Comparison of ENCODE assay signal across 12 mouse cellular contexts in the genomic region with DNA sequence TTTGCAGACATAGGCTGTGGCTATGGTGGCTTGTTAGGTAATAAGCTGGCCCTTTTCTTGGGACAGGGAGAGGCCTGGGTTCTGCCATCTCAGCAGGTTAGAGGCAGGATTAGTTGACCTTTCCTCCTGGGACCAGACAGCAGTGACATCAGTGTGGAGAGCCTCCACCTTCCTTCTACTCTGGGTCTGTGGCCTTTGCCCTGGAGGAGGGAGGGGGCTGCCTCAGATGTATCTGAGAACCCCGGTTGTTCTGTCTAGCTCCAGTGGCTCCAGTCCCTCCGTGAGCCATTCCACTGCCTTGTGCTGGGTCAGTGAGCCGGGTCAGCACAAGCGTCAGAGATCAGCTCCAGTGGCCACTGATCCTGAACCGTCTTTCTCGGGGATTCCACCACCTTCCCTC. TPM values are rescaled to one million over a fixed set of nuclear protein-coding genes. Genes with fewer than 3 reads are reported as not detected.
DNase-seq lines count a peak whose midpoint lies in the region; ATAC-seq lines count a peak whose summit lies in the region.
"Had no signal": no experiment of that assay in that cellular context is flagged by ENCODE, and none has a peak within 500 bp of the region (broad histone marks: within the 10 kb centered on the region; RNA-seq: fewer than 3 reads in every experiment).

No protein-coding gene starts in this region.

- DNase-seq in liver, embryonic 11.5 days (ENCODE audit: low spot score): no peak
- no peak for DNase-seq in liver
- no peak for DNase-seq in embryonic facial prominence, embryonic 11.5 days (ENCODE audit: low spot score)
- DNase-seq in cerebellum, postnatal 10 days: no peak
- no peak for DNase-seq in right cerebral cortex, postnatal 14 days
- DNase-seq: cerebellum, adult 2 months; lung, adult 2 months; thymus, adult 2 months had no signal

- no peak for ATAC-seq in liver, embryonic 11.5 days (replicated peaks; ENCODE audit: low FRiP score)
- no peak for ATAC-seq in embryonic facial prominence, embryonic 11.5 days (replicated peaks; ENCODE audit: insufficient number of reproducible peaks, low FRiP score, low TSS enrichment, low read depth)
- ATAC-seq in kidney, embryonic 14.5 days (ENCODE audit: low FRiP score, low TSS enrichment): no peak; the same call in 1 of the 2 replicates
- ATAC-seq in limb, embryonic 15.5 days (ENCODE audit: insufficient number of reproducible peaks, low FRiP score, low TSS enrichment, low read depth): no peak

- no peak overlapping the region for H3K4me3 ChIP-seq in liver, embryonic 11.5 days (ENCODE audit: low read depth, low read length)
- H3K4me3 ChIP-seq in embryonic facial prominence, embryonic 11.5 days (ENCODE audit: low read depth, low read length): no peak overlapping the region
- peak overlapping the region; percentile 85; the same call in 1 of the 2 replicates for H3K4me3 ChIP-seq in kidney, embryonic 14.5 days (ENCODE audit: low read length)
- H3K4me3 ChIP-seq in limb, embryonic 15.5 days: 0 out of 2 replicates have a peak overlapping the region, but pooled peaks have one; percentile 92

- peaks cover 7% of the 10 kb centered on the region for H3K4me1 ChIP-seq in liver, embryonic 11.5 days (replicated peaks; ENCODE audit: control insufficient read depth, insufficient read depth, low read length)
- H3K4me1 ChIP-seq in embryonic facial prominence, embryonic 11.5 days (ENCODE audit: control insufficient read depth, insufficient read depth, low read length): no peaks in the 10 kb centered on the region
- peaks cover 11% of the 10 kb centered on the region for H3K4me1 ChIP-seq in kidney, embryonic 14.5 days (ENCODE audit: control insufficient read depth, insufficient read depth, low read length)
- H3K4me1 ChIP-seq in limb, embryonic 15.5 days: peaks cover 15% of the 10 kb centered on the region

- WGBS in liver, embryonic 11.5 days: 93% methylated on average over 6 of the region's 6 CpGs
- WGBS in embryonic facial prominence, embryonic 11.5 days: 78% methylated on average over 6 of the region's 6 CpGs
- 50% methylated on average over 6 of the region's 6 CpGs for WGBS in kidney, embryonic 14.5 days
- 87% methylated on average over 6 of the region's 6 CpGs for WGBS in limb, embryonic 15.5 days

- peaks cover 22% of the 10 kb centered on the region for H3K27me3 ChIP-seq in liver, embryonic 11.5 days (replicated peaks; ENCODE audit: control insufficient read depth, insufficient read depth, low read length)
- H3K27me3 ChIP-seq in embryonic facial prominence, embryonic 11.5 days (ENCODE audit: control insufficient read depth, insufficient read depth, low read length): peaks cover 6% of the 10 kb centered on the region
- H3K27me3 ChIP-seq in kidney, embryonic 14.5 days (ENCODE audit: control insufficient read depth, insufficient read depth, low read length): peaks cover 11% of the 10 kb centered on the region
- peaks cover 15% of the 10 kb centered on the region for H3K27me3 ChIP-seq in limb, embryonic 15.5 days

- H3K9me3 ChIP-seq in liver, embryonic 11.5 days (ENCODE audit: control insufficient read depth, low read length): no peaks in the 10 kb centered on the region
- H3K9me3 ChIP-seq in embryonic facial prominence, embryonic 11.5 days (replicated peaks; ENCODE audit: control insufficient read depth, low read length): no peaks in the 10 kb centered on the region
- no peaks in the 10 kb centered on the region for H3K9me3 ChIP-seq in kidney, embryonic 14.5 days (ENCODE audit: control insufficient read depth, low read length)
- no peaks in the 10 kb centered on the region for H3K9me3 ChIP-seq in limb, embryonic 15.5 days
- H3K9me3 ChIP-seq: heart, embryonic 15.5 days had no signal

- no peak overlapping the region for H3K27ac ChIP-seq in liver, embryonic 11.5 days (ENCODE audit: low read depth, low read length)
- H3K27ac ChIP-seq in embryonic facial prominence, embryonic 11.5 days (replicated peaks; ENCODE audit: low read depth, low read length): no peak overlapping the region
- H3K27ac ChIP-seq in kidney, embryonic 14.5 days (ENCODE audit: low read depth, low read length): peak overlapping the region; percentile 11; the same call in 1 of the 2 replicates
- H3K27ac ChIP-seq in limb, embryonic 15.5 days: no peak overlapping the region
- H3K27ac ChIP-seq: left cerebral cortex, adult 2 months had no signal

- peak overlapping the region; percentile 14 for H3K4me2 ChIP-seq in liver, embryonic 11.5 days
- peak overlapping the region; percentile 85; the same call in 1 of the 2 replicates for H3K4me2 ChIP-seq in embryonic facial prominence, embryonic 11.5 days (ENCODE audit: low read depth, low read length)
- H3K4me2 ChIP-seq in kidney, embryonic 14.5 days (replicated peaks; ENCODE audit: low read depth, low read length): peak overlapping the region; percentile 85; the same call in 1 of the 2 replicates
- H3K4me2 ChIP-seq in limb, embryonic 15.5 days: no peak overlapping the region

- H3K36me3 ChIP-seq in liver, embryonic 11.5 days (ENCODE audit: control insufficient read depth, insufficient read depth, low read length): no peaks in the 10 kb centered on the region
- peaks cover 3% of the 10 kb centered on the region for H3K36me3 ChIP-seq in embryonic facial prominence, embryonic 11.5 days (replicated peaks; ENCODE audit: control insufficient read depth, insufficient read depth, low read depth, low read length)
- H3K36me3 ChIP-seq in kidney, embryonic 14.5 days (ENCODE audit: control insufficient read depth, insufficient read depth, low read length): peaks cover 16% of the 10 kb centered on the region
- H3K36me3 ChIP-seq in limb, embryonic 15.5 days: peaks cover 29% of the 10 kb centered on the region

- H3K9ac ChIP-seq in liver, embryonic 11.5 days (ENCODE audit: low read depth, low read length): peak overlapping the region; percentile 14; the same call in 1 of the 2 replicates
- no peak overlapping the region for H3K9ac ChIP-seq in embryonic facial prominence, embryonic 11.5 days (replicated peaks; ENCODE audit: low read length)
- H3K9ac ChIP-seq in kidney, embryonic 14.5 days (ENCODE audit: low read depth, low read length): no peak overlapping the region
- H3K9ac ChIP-seq in limb, embryonic 15.5 days: no peak overlapping the region

RNA-seq across cellular contexts. Expression of gene Eef1akmt3, which starts 1.9 kb away (rescaled TPM):
- 0.11 and 0.23 TPM in 2 replicates for polyA plus RNA-seq in liver, embryonic 11.5 days (2014; fragmentation: Nextera tagmentation; extraction: Ambion mirVana)
- 0.07 and 0.29 TPM in 2 replicates for polyA plus RNA-seq in embryonic facial prominence, embryonic 11.5 days (2014; fragmentation: Nextera tagmentation; extraction: Ambion mirVana)
- polyA plus RNA-seq in kidney, embryonic 14.5 days (2014; fragmentation: Nextera tagmentation; extraction: Ambion mirVana): 0.39 and 0.89 TPM in 2 replicates
- 1.9 and 2.0 TPM in 2 replicates for polyA plus RNA-seq in limb, embryonic 15.5 days (2015; fragmentation: Nextera tagmentation; extraction: Ambion mirVana)

RNA-seq across cellular contexts. Expression of gene Mettl1, which starts 2.0 kb away (rescaled TPM):
- 54.1 and 58.1 TPM in 2 replicates for polyA plus RNA-seq in liver, embryonic 11.5 days (2014; fragmentation: Nextera tagmentation; extraction: Ambion mirVana)
- polyA plus RNA-seq in embryonic facial prominence, embryonic 11.5 days (2014; fragmentation: Nextera tagmentation; extraction: Ambion mirVana): 42.7 and 44.8 TPM in 2 replicates
- polyA plus RNA-seq in kidney, embryonic 14.5 days (2014; fragmentation: Nextera tagmentation; extraction: Ambion mirVana): 69.5 and 78.1 TPM in 2 replicates
- 58.6 and 61.8 TPM in 2 replicates for polyA plus RNA-seq in limb, embryonic 15.5 days (2015; fragmentation: Nextera tagmentation; extraction: Ambion mirVana)

RNA-seq across cellular contexts. Expression of gene Cyp27b1, which starts 4.9 kb away (rescaled TPM):
- not detected in 2 replicates for polyA plus RNA-seq in liver, embryonic 11.5 days (2014; fragmentation: Nextera tagmentation; extraction: Ambion mirVana)
- polyA plus RNA-seq in embryonic facial prominence, embryonic 11.5 days (2014; fragmentation: Nextera tagmentation; extraction: Ambion mirVana): not detected in 2 replicates
- 0.36 and 0.41 TPM in 2 replicates for polyA plus RNA-seq in kidney, embryonic 14.5 days (2014; fragmentation: Nextera tagmentation; extraction: Ambion mirVana)
- polyA plus RNA-seq in limb, embryonic 15.5 days (2015; fragmentation: Nextera tagmentation; extraction: Ambion mirVana): 0.12 and 0.32 TPM in 2 replicates

RNA-seq across cellular contexts. Expression of gene Tsfm, which starts 12.5 kb away (rescaled TPM):
- polyA plus RNA-seq in liver, embryonic 11.5 days (2014; fragmentation: Nextera tagmentation; extraction: Ambion mirVana): 110 and 119 TPM in 2 replicates
- 88.0 and 88.5 TPM in 2 replicates for polyA plus RNA-seq in embryonic facial prominence, embryonic 11.5 days (2014; fragmentation: Nextera tagmentation; extraction: Ambion mirVana)
- 90.5 and 98.2 TPM in 2 replicates for polyA plus RNA-seq in kidney, embryonic 14.5 days (2014; fragmentation: Nextera tagmentation; extraction: Ambion mirVana)
- 69.6 and 71.6 TPM in 2 replicates for polyA plus RNA-seq in limb, embryonic 15.5 days (2015; fragmentation: Nextera tagmentation; extraction: Ambion mirVana)

RNA-seq across cellular contexts. Expression of gene March9, which starts 16.8 kb away (rescaled TPM):
- 0.38 TPM in 2 replicates for polyA plus RNA-seq in liver, embryonic 11.5 days (2014; fragmentation: Nextera tagmentation; extraction: Ambion mirVana)
- 1.5 and 1.8 TPM in 2 replicates for polyA plus RNA-seq in embryonic facial prominence, embryonic 11.5 days (2014; fragmentation: Nextera tagmentation; extraction: Ambion mirVana)
- 1.5 and 2.6 TPM in 2 replicates for polyA plus RNA-seq in kidney, embryonic 14.5 days (2014; fragmentation: Nextera tagmentation; extraction: Ambion mirVana)
- polyA plus RNA-seq in limb, embryonic 15.5 days (2015; fragmentation: Nextera tagmentation; extraction: Ambion mirVana): 1.2 and 1.7 TPM in 2 replicates

Comparison
In these comparisons a context has a peak if more than half of its experiments do, and no peak if none do; other contexts are left out.
1. H3K4me3 ChIP-seq: peak in kidney, embryonic 14.5 days (single experiment) and limb, embryonic 15.5 days (single experiment); none in liver, embryonic 11.5 days (single experiment) and embryonic facial prominence, embryonic 11.5 days (single experiment).